28 mouse cellular contexts compared by ENCODE assay signal in the genomic region with DNA sequence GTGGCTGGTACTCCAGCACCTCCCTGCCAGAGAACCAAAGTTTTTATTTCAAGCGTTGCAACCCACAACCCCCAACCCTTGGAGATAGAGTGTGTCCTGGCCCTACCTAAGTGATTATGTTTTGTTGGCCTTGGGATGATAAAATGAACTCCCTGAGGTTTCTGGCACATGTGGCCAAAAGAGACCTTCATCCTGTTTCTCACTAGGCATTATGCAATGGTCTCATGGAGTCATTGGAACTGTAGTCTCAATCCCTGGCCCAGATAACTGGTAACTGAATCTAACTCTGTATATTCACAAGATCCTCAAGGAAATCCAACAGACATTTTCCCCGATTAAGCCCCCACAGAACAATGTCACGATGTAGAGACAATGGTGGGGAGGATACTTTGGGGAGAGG. TPM values are rescaled to one million over a fixed set of nuclear protein-coding genes. Genes with fewer than 3 reads are reported as not detected.
A peak's percentile ranks its signal among the peaks of the same experiment; 100 is the strongest.
DNase-seq lines count a peak whose midpoint lies in the region.
"Had no signal": no experiment of that assay in that cellular context is flagged by ENCODE, and none has a peak within 500 bp of the region (broad histone marks: within the 10 kb centered on the region; RNA-seq: fewer than 3 reads in every experiment).

No protein-coding gene starts in this region.

- WGBS in limb, embryonic 10.5 days = 93% methylated on average over 3 of the region's 3 CpGs

- no peak overlapping the region for H3K4me3 ChIP-seq in limb, embryonic 10.5 days

- no peaks in the 10 kb centered on the region for H3K4me1 ChIP-seq in limb, embryonic 10.5 days

- H3K27me3 ChIP-seq in limb, embryonic 10.5 days (ENCODE audit: low read depth, poor library complexity, severe bottlenecking) = no peaks in the 10 kb centered on the region
- H3K27me3 ChIP-seq: Patski had no signal

- peak; percentile 45 for DNase-seq in adrenal gland, adult 2 months
- DNase-seq in adrenal gland, postnatal 25 days = no peak
- DNase-seq in adrenal gland, adult 8-10 months = peak; percentile 55
- no peak for DNase-seq in adrenal gland, adult 18-20 months (ENCODE audit: low spot score in 2 of 2)
- peak; percentile 28 for DNase-seq in adrenal gland, postnatal 14 days
- no peak for DNase-seq in adrenal gland, postnatal 10 days
- DNase-seq in limb, embryonic 10.5 days (ENCODE audit: low spot score) = peak; percentile 5
- no peak for DNase-seq in spleen, adult 18-20 months
- DNase-seq: B cell, adult 2 months; cerebellum, adult 11 months; cerebellum, adult 11-12 months; cerebellum, adult 18-20 months; cerebellum, adult 2 months; cerebellum, adult 8-10 months; cerebellum, adult 9-10 months; cerebellum, adult 9-11 months; cerebellum, postnatal 10 days had no signal

- no peaks in the 10 kb centered on the region for H3K36me3 ChIP-seq in limb, embryonic 10.5 days
- H3K36me3 ChIP-seq: G1E had no signal

- H3K9me3 ChIP-seq in limb, embryonic 10.5 days (replicated peaks) = no peaks in the 10 kb centered on the region

- no peak overlapping the region for H3K27ac ChIP-seq in limb, embryonic 10.5 days

RNA-seq across cellular contexts. Expression of a gene that starts 2.7 kb away (rescaled TPM):
- total RNA-seq in adrenal gland, adult 2 months (2021) = not detected
- not detected in 2 replicates for polyA plus RNA-seq in adrenal gland, adult 2 months (2012; rRNA removed)
- not detected in 2 replicates for total RNA-seq in adrenal gland, postnatal 25 days (2021)
- total RNA-seq in adrenal gland, adult 8-10 months (2022) = not detected
- not detected for total RNA-seq in adrenal gland, adult 18-20 months (2021)
- not detected in 2 replicates for total RNA-seq in adrenal gland, postnatal 14 days (2021)
- total RNA-seq in adrenal gland, postnatal 10 days (2021) = not detected
- polyA plus RNA-seq in limb, embryonic 10.5 days (2016; fragmentation: Nextera tagmentation; extraction: Ambion mirVana) = not detected in 2 replicates
- total RNA-seq: adrenal gland, postnatal 36 days; adrenal gland, postnatal 4 days; CH12.LX; ES-E14; G1E; MEL had no signal
- polyA plus RNA-seq: activated CD4-positive, CD25-positive, alpha-beta regulatory T cell, adult 4 months; C2C12; CD4-positive, CD25-positive, alpha-beta regulatory T cell, adult 4 months; cerebellum, adult 2 months; G1E; Patski had no signal

RNA-seq across cellular contexts. Expression of a gene that starts 16.4 kb away (rescaled TPM):
- not detected for total RNA-seq in adrenal gland, adult 2 months (2021)
- not detected in 2 replicates for polyA plus RNA-seq in adrenal gland, adult 2 months (2012; rRNA removed)
- total RNA-seq in adrenal gland, postnatal 25 days (2021) = not detected in 2 replicates
- total RNA-seq in adrenal gland, adult 8-10 months (2022) = not detected
- total RNA-seq in adrenal gland, adult 18-20 months (2021) = not detected
- not detected in 2 replicates for total RNA-seq in adrenal gland, postnatal 14 days (2021)
- total RNA-seq in adrenal gland, postnatal 10 days (2021) = not detected
- polyA plus RNA-seq in limb, embryonic 10.5 days (2016; fragmentation: Nextera tagmentation; extraction: Ambion mirVana) = not detected in 2 replicates
- total RNA-seq: adrenal gland, postnatal 36 days; adrenal gland, postnatal 4 days; CH12.LX; ES-E14; G1E; MEL had no signal
- polyA plus RNA-seq: activated CD4-positive, CD25-positive, alpha-beta regulatory T cell, adult 4 months; brain, embryonic 14.5 days; C2C12; CD4-positive, CD25-positive, alpha-beta regulatory T cell, adult 4 months; cerebellum, adult 2 months; G1E; Patski had no signal

RNA-seq across cellular contexts. Expression of a gene that starts 33.0 kb away (rescaled TPM):
- not detected for total RNA-seq in adrenal gland, adult 2 months (2021)
- not detected in 2 replicates for polyA plus RNA-seq in adrenal gland, adult 2 months (2012; rRNA removed)
- not detected in 2 replicates for total RNA-seq in adrenal gland, postnatal 25 days (2021)
- total RNA-seq in adrenal gland, adult 8-10 months (2022) = not detected
- not detected for total RNA-seq in adrenal gland, adult 18-20 months (2021)
- total RNA-seq in adrenal gland, postnatal 14 days (2021) = not detected in 2 replicates
- not detected for total RNA-seq in adrenal gland, postnatal 10 days (2021)
- not detected in 2 replicates for polyA plus RNA-seq in limb, embryonic 10.5 days (2016; fragmentation: Nextera tagmentation; extraction: Ambion mirVana)
- total RNA-seq: adrenal gland, postnatal 36 days; adrenal gland, postnatal 4 days; CH12.LX; ES-E14; G1E; MEL had no signal
- polyA plus RNA-seq: activated CD4-positive, CD25-positive, alpha-beta regulatory T cell, adult 4 months; brain, embryonic 14.5 days; C2C12; CD4-positive, CD25-positive, alpha-beta regulatory T cell, adult 4 months; cerebellum, adult 2 months; G1E; Patski had no signal

RNA-seq across cellular contexts. Expression of a gene that starts 47.7 kb away (rescaled TPM):
- not detected for total RNA-seq in adrenal gland, adult 2 months (2021)
- polyA plus RNA-seq in adrenal gland, adult 2 months (2012; rRNA removed) = not detected in 2 replicates
- total RNA-seq in adrenal gland, postnatal 25 days (2021) = not detected in 2 replicates
- total RNA-seq in adrenal gland, adult 8-10 months (2022) = not detected
- not detected for total RNA-seq in adrenal gland, adult 18-20 months (2021)
- total RNA-seq in adrenal gland, postnatal 14 days (2021) = not detected in 2 replicates
- total RNA-seq in adrenal gland, postnatal 10 days (2021) = not detected
- not detected in 2 replicates for polyA plus RNA-seq in limb, embryonic 10.5 days (2016; fragmentation: Nextera tagmentation; extraction: Ambion mirVana)
- total RNA-seq: adrenal gland, postnatal 36 days; adrenal gland, postnatal 4 days; CH12.LX; ES-E14; G1E; MEL had no signal
- polyA plus RNA-seq: activated CD4-positive, CD25-positive, alpha-beta regulatory T cell, adult 4 months; brain, embryonic 14.5 days; C2C12; CD4-positive, CD25-positive, alpha-beta regulatory T cell, adult 4 months; cerebellum, adult 2 months; G1E; Patski had no signal

RNA-seq across cellular contexts. Expression of a gene that starts 58.7 kb away (rescaled TPM):
- not detected for total RNA-seq in adrenal gland, adult 2 months (2021)
- polyA plus RNA-seq in adrenal gland, adult 2 months (2012; rRNA removed) = not detected in 2 replicates
- total RNA-seq in adrenal gland, postnatal 25 days (2021) = not detected in 2 replicates
- total RNA-seq in adrenal gland, adult 8-10 months (2022) = not detected
- not detected for total RNA-seq in adrenal gland, adult 18-20 months (2021)
- total RNA-seq in adrenal gland, postnatal 14 days (2021) = not detected in 2 replicates
- not detected for total RNA-seq in adrenal gland, postnatal 10 days (2021)
- not detected in 2 replicates for polyA plus RNA-seq in limb, embryonic 10.5 days (2016; fragmentation: Nextera tagmentation; extraction: Ambion mirVana)
- total RNA-seq: adrenal gland, postnatal 36 days; adrenal gland, postnatal 4 days; CH12.LX; ES-E14; MEL had no signal
- polyA plus RNA-seq: activated CD4-positive, CD25-positive, alpha-beta regulatory T cell, adult 4 months; brain, embryonic 14.5 days; C2C12; CD4-positive, CD25-positive, alpha-beta regulatory T cell, adult 4 months; cerebellum, adult 2 months; G1E; Patski had no signal

Comparison
In these comparisons a context has a peak if more than half of its experiments do, and no peak if none do; other contexts are left out.
1. DNase-seq: peak in adrenal gland, adult 2 months (single experiment), adrenal gland, adult 8-10 months (single experiment), adrenal gland, postnatal 14 days (single experiment) and limb, embryonic 10.5 days (single experiment); none in adrenal gland, postnatal 25 days (single experiment), adrenal gland, adult 18-20 months (0 of 2), adrenal gland, postnatal 10 days (single experiment) and spleen, adult 18-20 months (0 of 2).